Mouse (Mus musculus) forebrain, embryonic 12.5 days (tissue): ENCODE results near the gene Osbpl8. TPM values are rescaled to one million over a fixed set of nuclear protein-coding genes. Genes with fewer than 3 reads are reported as not detected.

Source experiments
- ATAC-seq: fragments of 200-750 bp; cut with Nextera tagmentation; 2 replicates; pipeline ENCODE4 v1.8.0; 2017; ENCODE audit warnings: moderate TSS enrichment; ENCODE audit not compliant: low FRiP score
- H3K27ac ChIP-seq: fragments of 300-500 bp; sonication (generic); 2 replicates; pipeline ENCODE4 v1.5.1; 2016; ENCODE audit warnings: mild to moderate bottlenecking
- H3K27me3 ChIP-seq: fragments of 300-500 bp; sonication (generic); 2 replicates; pipeline ENCODE4 v1.6.1; 2016; ENCODE audit warnings: mild to moderate bottlenecking
- H3K36me3 ChIP-seq: fragments of 300-500 bp; sonication (generic); replicated peaks from 2 replicates; pipeline ENCODE4 v1.6.1; 2016; ENCODE audit warnings: mild to moderate bottlenecking
- H3K4me1 ChIP-seq: fragments of 300-500 bp; sonication (generic); 2 replicates; pipeline ENCODE4 v1.6.1; 2016
- H3K4me2 ChIP-seq: fragments of 300-500 bp; sonication (generic); 2 replicates; pipeline ENCODE4 v1.6.1; 2016; ENCODE audit warnings: mild to moderate bottlenecking, moderate library complexity
- H3K4me3 ChIP-seq: fragments of 300-500 bp; sonication (generic); replicated peaks from 2 replicates; pipeline ENCODE4 v1.5.1; 2016; ENCODE audit warnings: mild to moderate bottlenecking
- H3K9ac ChIP-seq: fragments of 300-500 bp; sonication (generic); 2 replicates; pipeline ENCODE4 v1.6.1; 2016; ENCODE audit warnings: mild to moderate bottlenecking
- H3K9me3 ChIP-seq: fragments of 300-500 bp; sonication (generic); 2 replicates; pipeline ENCODE4 v1.6.1; 2016
- WGBS: fragments of 180-500 bp; shearing (Covaris S2); methylation state at CpG from one replicate; pipeline ENCODE4 v1.1.7; 2016; 5-methylcytosine and 5-hydroxymethylcytosine counted together
- polyA plus RNA-seq: library from polyadenylated mRNA; unstranded; fragments of >200 nt; fragmentation: Nextera tagmentation; extraction: Ambion mirVana; gene quantifications from 2 replicates; pipeline ENCODE4 v1.2.1, GENCODE M21; 2016

Osbpl8 gene
- polyA plus RNA-seq, 1 experiment from 2014 or later: 20.6 TPM

DNA sequence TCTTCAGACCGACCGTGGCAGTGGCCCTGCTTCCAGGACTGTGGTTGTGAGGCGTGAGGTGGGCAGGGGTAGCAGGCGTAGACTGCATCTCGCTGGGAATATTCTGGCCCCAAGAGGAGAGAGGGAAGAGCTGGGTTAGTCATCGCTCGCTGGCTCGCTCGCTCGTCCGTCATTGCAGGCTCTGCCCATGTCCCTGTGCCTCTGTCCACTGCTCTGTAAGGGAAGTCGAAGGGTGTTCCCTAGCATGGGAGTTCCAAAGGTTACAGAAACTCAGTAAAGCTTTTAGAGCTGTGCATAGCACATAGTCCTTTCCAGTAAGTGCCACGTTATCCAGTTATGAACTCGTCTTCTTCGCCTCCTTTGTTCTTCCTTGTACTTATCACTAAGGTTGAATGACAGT is 107.1 kb downstream of the Osbpl8 start:
- no peaks in the 10 kb centered on the region for H3K9me3 ChIP-seq
- no peak overlapping the region for H3K27ac ChIP-seq
- no peak overlapping the region for H3K4me3 ChIP-seq
- peaks cover 44% of the 10 kb centered on the region for H3K36me3 ChIP-seq
- no peak overlapping the region for H3K4me2 ChIP-seq
- H3K27me3 ChIP-seq: no peaks in the 10 kb centered on the region
- no peak for ATAC-seq
- no peak overlapping the region for H3K9ac ChIP-seq
- peaks cover 14% of the 10 kb centered on the region; the same call in 1 of the 2 replicates for H3K4me1 ChIP-seq
- 88% methylated on average over 15 of the region's 15 CpGs for WGBS

DNA sequence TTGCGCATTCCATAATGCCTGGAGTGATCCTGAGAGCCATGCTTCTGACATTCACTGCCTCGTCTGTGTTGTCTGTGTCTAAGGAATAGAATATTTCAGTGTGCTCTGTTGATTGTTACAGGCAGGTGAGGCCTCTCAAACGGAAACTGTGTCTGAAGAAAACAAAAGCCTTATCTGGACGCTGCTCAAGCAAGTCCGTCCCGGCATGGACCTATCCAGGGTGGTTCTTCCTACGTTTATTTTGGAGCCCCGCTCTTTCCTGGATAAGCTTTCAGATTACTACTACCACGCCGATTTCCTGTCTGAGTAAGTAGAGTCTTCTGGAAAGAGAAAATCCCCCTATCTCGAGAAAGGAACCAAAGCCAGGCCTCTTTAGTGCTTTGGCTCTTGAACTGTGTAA is 108.4 kb downstream of the Osbpl8 start:
- Histone ChIP-seq H3K4me2 (no peak overlapping the region), H3K27me3 (no peaks in the 10 kb centered on the region), H3K9me3 (no peaks in the 10 kb centered on the region), H3K4me3 (no peak overlapping the region), H3K27ac (no peak overlapping the region), H3K4me1 (peaks cover 16% of the 10 kb centered on the region; the same call in 1 of the 2 replicates), H3K9ac (no peak overlapping the region), H3K36me3 (peaks cover 41% of the 10 kb centered on the region)
- WGBS: 83% methylated on average over 11 of the region's 11 CpGs
- no peak for ATAC-seq

DNA sequence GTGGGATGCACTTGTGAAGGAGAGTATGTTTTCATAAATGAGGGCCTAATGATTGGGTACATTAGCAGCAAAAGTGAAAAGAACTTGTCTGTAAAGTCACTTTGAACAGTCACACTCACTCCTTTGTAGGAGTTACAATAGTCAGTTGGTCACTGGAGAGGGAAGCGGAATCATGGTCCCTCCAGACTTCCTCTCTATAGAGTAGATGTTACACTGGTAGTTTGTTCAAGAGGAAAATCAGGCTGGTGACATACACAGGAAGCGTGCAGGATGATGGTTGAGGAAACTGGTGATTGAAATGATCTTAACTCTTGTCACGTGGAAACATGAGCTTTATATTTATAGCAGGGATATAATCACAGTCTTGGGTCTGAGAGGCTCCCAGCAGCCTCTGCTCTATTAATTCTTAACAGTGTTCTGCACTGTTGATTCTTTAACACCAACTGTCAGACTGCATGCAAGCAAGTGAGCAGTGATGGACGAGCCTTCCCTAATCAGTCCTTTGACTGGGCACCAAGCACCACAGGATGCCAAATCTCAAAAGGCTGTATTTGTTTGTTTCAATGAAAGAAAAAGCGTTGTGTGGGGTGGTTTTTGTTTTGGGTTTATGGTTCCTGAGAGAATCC is 109.0 kb downstream of the Osbpl8 start:
- Histone ChIP-seq H3K4me2 (no peak overlapping the region), H3K27me3 (no peaks in the 10 kb centered on the region), H3K36me3 (peaks cover 41% of the 10 kb centered on the region), H3K9me3 (no peaks in the 10 kb centered on the region), H3K4me1 (peaks cover 16% of the 10 kb centered on the region; the same call in 1 of the 2 replicates), H3K27ac (no peak overlapping the region), H3K9ac (no peak overlapping the region), H3K4me3 (no peak overlapping the region)
- WGBS: 25% methylated on average over 5 of the region's 5 CpGs
- no peak for ATAC-seq

DNA sequence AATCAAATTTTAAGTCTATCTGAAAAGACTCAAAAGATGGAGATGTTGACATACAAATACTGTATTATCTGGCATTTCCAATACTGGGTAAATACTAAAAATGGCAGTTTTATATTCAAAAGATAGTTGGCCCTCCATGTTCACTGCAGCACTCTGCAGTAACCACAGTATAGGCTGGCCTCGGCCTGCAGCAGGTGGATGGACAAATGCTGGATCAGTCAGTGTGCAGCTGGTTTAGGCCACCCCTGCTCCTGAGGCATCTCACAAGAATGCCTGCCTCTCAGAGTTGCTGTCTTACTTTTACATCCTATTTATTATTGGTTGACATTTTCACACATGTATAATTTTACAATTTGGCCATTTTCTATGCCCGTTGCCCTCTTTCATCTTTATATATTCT is 111.3 kb downstream of the Osbpl8 start:
- 88% methylated on average over 2 of the region's 2 CpGs for WGBS
- peaks cover 35% of the 10 kb centered on the region for H3K36me3 ChIP-seq
- H3K4me1 ChIP-seq: peaks cover 16% of the 10 kb centered on the region; the same call in 1 of the 2 replicates
- no peaks in the 10 kb centered on the region for H3K27me3 ChIP-seq
- H3K4me2 ChIP-seq: no peak overlapping the region
- H3K27ac ChIP-seq: no peak overlapping the region
- no peak for ATAC-seq
- H3K9me3 ChIP-seq: no peaks in the 10 kb centered on the region
- H3K4me3 ChIP-seq: no peak overlapping the region
- H3K9ac ChIP-seq: no peak overlapping the region

DNA sequence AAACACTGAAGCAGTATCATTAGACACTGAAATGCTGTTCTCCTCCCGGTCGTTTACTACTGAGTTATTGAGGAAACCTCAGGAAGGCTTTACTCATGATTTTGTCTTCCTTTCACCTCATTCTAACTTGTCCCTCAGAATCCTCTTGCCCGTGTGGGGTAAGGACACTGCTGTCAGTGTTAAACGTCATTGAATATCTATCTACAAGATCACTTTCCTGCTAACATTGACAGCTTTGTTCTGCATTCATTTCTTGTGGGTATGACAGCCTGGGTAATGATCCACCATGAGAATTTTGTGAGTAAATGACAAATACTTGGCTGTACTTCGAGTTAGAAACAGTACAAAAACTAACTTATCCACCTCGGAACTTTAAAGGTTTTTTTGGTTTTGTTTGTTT is 133.1 kb downstream of the Osbpl8 start:
- Histone ChIP-seq H3K4me1 (peaks cover 11% of the 10 kb centered on the region; the same call in 1 of the 2 replicates), H3K9ac (no peak overlapping the region), H3K4me3 (peak overlapping the region; percentile 69), H3K4me2 (peak overlapping the region; percentile 61), H3K27ac (no peak overlapping the region), H3K27me3 (no peaks in the 10 kb centered on the region), H3K36me3 (no peaks in the 10 kb centered on the region), H3K9me3 (no peaks in the 10 kb centered on the region)
- no peak for ATAC-seq
- WGBS: 53% methylated on average over 6 of the region's 6 CpGs

DNA sequence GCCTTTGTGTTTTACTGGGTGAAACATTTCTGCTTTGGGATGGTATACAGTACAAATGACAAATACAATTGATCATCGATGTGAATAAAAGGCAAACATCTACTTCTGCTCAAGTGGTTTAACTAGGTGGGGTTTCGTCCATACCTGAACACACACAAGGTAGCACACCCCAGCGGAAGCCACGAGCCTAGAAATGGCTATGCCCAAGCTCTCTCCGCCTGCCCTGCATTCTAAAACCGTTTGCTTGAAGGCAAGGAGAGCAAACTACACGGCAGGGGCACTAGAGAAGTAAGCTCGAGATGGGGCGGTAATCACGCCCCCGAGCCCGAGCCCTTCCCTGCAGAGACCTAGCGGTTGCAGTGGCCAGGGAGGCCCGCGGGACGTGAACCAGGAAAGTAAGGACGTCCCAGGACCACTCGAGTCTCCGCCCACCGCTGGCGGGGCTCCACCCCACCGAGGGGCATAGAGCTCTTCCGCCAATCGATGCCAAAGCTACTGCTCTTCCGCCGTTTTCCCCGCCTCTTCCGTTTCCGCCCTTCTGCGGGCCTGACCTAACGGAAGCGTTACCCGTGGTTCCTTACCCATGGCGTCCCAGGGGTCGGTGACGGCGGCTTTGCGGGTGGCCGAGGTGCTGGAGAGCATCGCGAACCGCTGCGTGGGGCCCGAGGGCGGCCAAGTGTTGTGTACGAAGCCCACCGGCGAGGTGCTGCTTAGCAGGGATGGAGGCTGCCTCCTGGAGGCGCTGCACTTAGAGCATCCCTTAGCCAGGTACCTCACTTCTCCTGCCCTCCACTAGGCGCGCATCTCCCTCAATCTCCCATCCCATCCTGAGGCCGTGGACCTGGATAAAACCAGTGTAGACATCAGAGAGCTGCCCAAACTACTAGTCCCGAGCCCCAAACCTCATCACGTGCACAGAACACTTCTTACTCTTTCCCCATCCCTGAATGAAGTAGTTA is 133.9 kb downstream of the Osbpl8 start, which contains the start of gene Bbs10:
Gene Bbs10, plus strand, starts transcription at position 540 of the 959 bp plus-strand sequence.
- no peaks in the 10 kb centered on the region for H3K9me3 ChIP-seq
- peak within 1 kb of the TSS; percentile 69 for H3K4me3 ChIP-seq
- peaks cover 11% of the 10 kb centered on the region; the same call in 1 of the 2 replicates for H3K4me1 ChIP-seq
- H3K4me2 ChIP-seq: peak within 1 kb of the TSS; percentile 61
- no peaks in the 10 kb centered on the region for H3K36me3 ChIP-seq
- no peaks in the 10 kb centered on the region for H3K27me3 ChIP-seq
- 1% methylated on average over 54 of the region's 54 CpGs for WGBS
- peak within 1 kb of the TSS; percentile 85 for H3K27ac ChIP-seq
- ATAC-seq: peak; percentile 99
- peak within 1 kb of the TSS; percentile 62 for H3K9ac ChIP-seq

DNA sequence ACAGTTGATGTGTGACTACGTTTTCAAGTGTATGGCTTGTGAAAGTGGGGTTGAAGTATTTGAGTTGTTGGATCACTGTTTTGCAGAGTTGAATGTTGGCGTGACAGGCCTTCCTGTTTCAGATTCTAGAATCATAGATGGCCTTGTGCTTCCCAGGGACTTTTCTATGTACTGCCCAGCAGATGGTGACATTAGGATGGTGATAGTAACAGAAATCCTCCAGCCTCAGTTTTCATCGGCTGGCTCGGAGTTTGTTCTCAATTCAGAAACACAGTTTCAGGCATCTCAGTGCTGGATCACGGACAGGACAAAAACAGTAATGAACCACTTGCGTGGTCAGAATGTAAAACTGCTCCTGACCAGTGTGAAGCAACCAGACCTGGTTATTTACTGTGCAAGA is 135.0 kb downstream of the Osbpl8 start:
- Histone ChIP-seq H3K27me3 (no peaks in the 10 kb centered on the region), H3K4me3 (no peak overlapping the region), H3K27ac (no peak overlapping the region), H3K36me3 (no peaks in the 10 kb centered on the region), H3K4me1 (peaks cover 11% of the 10 kb centered on the region; the same call in 1 of the 2 replicates), H3K9me3 (no peaks in the 10 kb centered on the region), H3K4me2 (peak overlapping the region; percentile 61), H3K9ac (no peak overlapping the region)
- no peak for ATAC-seq
- WGBS: 89% methylated on average over 6 of the region's 6 CpGs

DNA sequence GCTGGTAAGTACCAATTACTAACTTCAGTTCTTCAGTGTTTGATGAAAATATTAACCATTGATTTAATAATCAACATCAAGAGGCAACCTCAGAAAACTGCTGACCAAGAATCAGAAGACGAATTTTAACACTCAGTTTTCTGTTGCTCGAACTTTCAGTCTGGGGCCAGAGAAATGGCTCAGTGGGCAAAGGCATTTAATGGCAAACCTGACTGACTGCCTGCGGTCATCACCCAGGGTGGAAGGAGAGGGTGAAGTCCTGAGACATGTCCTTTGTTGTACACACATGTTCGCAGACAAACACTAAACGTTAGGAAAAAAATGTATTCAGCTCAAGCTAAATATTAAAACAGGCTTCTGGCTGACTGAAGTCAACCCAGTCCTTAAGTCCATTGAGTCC is 136.5 kb downstream of the Osbpl8 start:
- H3K9ac ChIP-seq: no peak overlapping the region
- H3K4me1 ChIP-seq: peaks cover 11% of the 10 kb centered on the region; the same call in 1 of the 2 replicates
- no peaks in the 10 kb centered on the region for H3K9me3 ChIP-seq
- no peaks in the 10 kb centered on the region for H3K27me3 ChIP-seq
- H3K4me3 ChIP-seq: no peak overlapping the region
- H3K27ac ChIP-seq: no peak overlapping the region
- no peaks in the 10 kb centered on the region for H3K36me3 ChIP-seq
- ATAC-seq: no peak
- 92% methylated on average over 5 of the region's 5 CpGs for WGBS
- H3K4me2 ChIP-seq: no peak overlapping the region

DNA sequence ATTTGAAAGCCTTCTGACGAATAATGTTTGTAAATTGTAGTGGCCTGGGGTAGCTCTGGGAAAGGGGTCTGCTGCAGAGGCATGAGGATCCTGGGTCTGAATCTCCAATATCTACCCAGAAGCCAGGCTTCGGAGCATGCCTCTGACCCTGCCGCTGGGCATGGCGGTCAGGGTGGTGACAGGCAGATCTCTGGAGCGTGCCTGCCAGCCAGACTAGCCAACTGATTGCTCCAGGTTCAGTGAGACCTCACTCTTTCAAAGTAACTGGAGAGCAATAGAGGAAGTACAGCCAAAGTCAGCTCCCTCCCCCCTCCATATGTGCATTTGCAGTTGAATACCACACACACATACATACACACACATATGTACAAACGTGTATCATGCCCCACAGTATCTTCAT is 137.9 kb downstream of the Osbpl8 start:
- Histone ChIP-seq H3K27ac (no peak overlapping the region), H3K4me2 (no peak overlapping the region), H3K4me3 (no peak overlapping the region), H3K9me3 (no peaks in the 10 kb centered on the region), H3K9ac (no peak overlapping the region), H3K27me3 (no peaks in the 10 kb centered on the region), H3K4me1 (peaks cover 11% of the 10 kb centered on the region; the same call in 1 of the 2 replicates), H3K36me3 (no peaks in the 10 kb centered on the region)
- no peak for ATAC-seq
- 96% methylated on average over 6 of the region's 6 CpGs for WGBS

DNA sequence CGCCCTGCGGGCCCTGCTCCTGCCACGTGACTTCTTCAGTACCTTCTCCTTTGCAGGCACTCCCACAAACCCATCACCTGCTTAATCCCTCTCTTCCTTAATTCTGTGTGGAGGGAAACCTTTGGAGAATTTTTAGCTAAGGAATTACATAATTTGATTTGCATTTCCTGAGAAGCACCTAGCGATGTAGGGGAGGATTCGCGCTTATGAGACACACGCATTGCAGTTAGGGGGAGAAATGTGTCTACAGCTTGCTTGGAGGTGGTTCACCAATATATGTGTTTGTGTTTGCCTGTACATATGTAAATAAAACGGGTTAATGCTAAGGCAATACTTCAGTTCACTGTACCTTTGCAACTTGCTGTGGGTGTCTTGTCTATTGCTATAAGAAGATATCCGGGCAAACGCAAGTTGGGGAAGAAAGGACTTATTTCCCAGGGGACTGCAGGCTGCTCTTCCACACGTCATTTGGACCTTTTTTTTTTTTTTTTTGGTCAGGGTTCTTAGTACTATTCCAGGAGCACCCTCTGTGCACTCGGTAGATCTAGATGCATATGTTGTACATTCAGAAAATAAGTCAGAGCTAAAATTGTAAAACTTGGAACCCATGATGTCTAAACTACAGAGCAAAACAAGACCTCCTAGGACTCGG is 144.4 kb downstream of the Osbpl8 start:
- H3K27ac ChIP-seq: no peak overlapping the region
- ATAC-seq: no peak

DNA sequence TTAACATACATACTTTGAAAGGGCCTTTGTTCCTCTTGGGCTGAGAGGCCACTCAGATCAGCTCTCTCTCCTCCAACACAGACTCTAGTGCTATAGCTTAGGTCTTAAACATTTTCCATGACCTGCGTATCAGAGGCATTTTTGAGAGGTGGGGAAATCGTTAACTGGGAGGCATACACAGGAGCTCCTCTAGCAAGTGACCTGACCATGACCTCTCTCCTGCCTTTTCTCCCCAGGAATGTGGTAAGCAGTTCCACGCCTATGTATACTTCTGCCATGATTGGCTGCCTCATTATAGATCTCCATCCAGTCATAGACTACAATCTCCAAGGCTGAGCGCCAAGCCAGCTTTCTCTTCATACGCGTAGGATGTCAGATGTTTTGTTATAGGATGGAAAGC is 148.7 kb downstream of the Osbpl8 start:
- Histone ChIP-seq H3K27me3 (no peaks in the 10 kb centered on the region), H3K4me1 (no peaks in the 10 kb centered on the region), H3K4me3 (no peak overlapping the region), H3K9me3 (no peaks in the 10 kb centered on the region), H3K4me2 (no peak overlapping the region), H3K27ac (no peak overlapping the region), H3K36me3 (no peaks in the 10 kb centered on the region), H3K9ac (no peak overlapping the region)
- no peak for ATAC-seq
- 68% methylated on average over 6 of the region's 6 CpGs for WGBS

More for the DNA sequence above, 144.4 kb downstream of the Osbpl8 start:
- H3K4me2 ChIP-seq: no peak overlapping the region
- H3K4me1 ChIP-seq: no peaks in the 10 kb centered on the region
- H3K9me3 ChIP-seq: no peaks in the 10 kb centered on the region
- H3K9ac ChIP-seq: no peak overlapping the region
- no peaks in the 10 kb centered on the region for H3K36me3 ChIP-seq
- no peaks in the 10 kb centered on the region for H3K27me3 ChIP-seq
- WGBS: 91% methylated on average over 13 of the region's 13 CpGs
- no peak overlapping the region for H3K4me3 ChIP-seq
